Mouse (Mus musculus) megakaryocyte-erythroid progenitor cell, adult 5 weeks (primary cell): Measurements from ENCODE around the gene Sox18. TPM values are rescaled to one million over a fixed set of nuclear protein-coding genes. Genes with fewer than 3 reads are reported as not detected.

ENCODE experiments used
- polyA plus RNA-seq: library from polyadenylated mRNA; stranded (reverse); fragments of >175 nt; gene quantifications from 2 replicates; pipeline ENCODE4 v1.2.3, GENCODE M21; 2012

Gene Sox18
- polyA plus RNA-seq = 0.35 and 0.37 TPM in 2 replicates

GRCm38 (mm10) chr2:181671326-181671725 is at the start of gene Sox18:
Gene Sox18 (minus strand): TSS chr2:181671640.

GRCm38 (mm10) chr2:181714903-181715326 is 43.5 kb upstream of the Sox18 start, which contains the start of gene Oprl1:
Gene Oprl1 (plus strand): TSS chr2:181715016.

GRCm38 (mm10) chr2:181698241-181698640 is 26.8 kb upstream of the Sox18 start, which contains the start of gene Lkaaear1:
Gene Lkaaear1 (minus strand): TSS chr2:181698442.

GRCm38 (mm10) chr2:181693339-181694280 is 22.2 kb upstream of the Sox18 start, which contains the start of gene Rgs19:
Gene Rgs19 (minus strand): TSS chr2:181693977.

GRCm38 (mm10) chr2:181679951-181680715 is 8.7 kb upstream of the Sox18 start, which contains the start of gene Tcea2:
Gene Tcea2 (plus strand): TSS chr2:181680310.

GRCm38 (mm10) chr2:181656734-181657133 is 14.7 kb downstream of the Sox18 start, which contains the start of gene Gm29797:
Gene Gm29797 (plus strand): TSS chr2:181657034.

Other genes starting within 250 kb of the Sox18 start
- gene Zbtb46, start 212.2 kb downstream of the Sox18 start, polyA plus RNA-seq = 1.3 and 2.0 TPM in 2 replicates
- gene Abhd16b, start 178.4 kb downstream of the Sox18 start, polyA plus RNA-seq = 0.03 and 0.05 TPM in 2 replicates
- 51.1 and 51.3 TPM in 2 replicates for gene Tpd52l2, start 174.5 kb downstream of the Sox18 start, polyA plus RNA-seq
- gene Dnajc5, start 151.2 kb downstream of the Sox18 start, polyA plus RNA-seq = 27.2 and 29.7 TPM in 2 replicates
- 68.5 and 70.4 TPM in 2 replicates for gene Uckl1, start 86.7 kb downstream of the Sox18 start, polyA plus RNA-seq
- gene Prpf6, start 79.8 kb downstream of the Sox18 start, polyA plus RNA-seq = 14.2 and 19.5 TPM in 2 replicates
- gene Zfp512b, start 78.8 kb downstream of the Sox18 start, polyA plus RNA-seq = 83.7 and 124 TPM in 2 replicates
- 6.1 and 6.3 TPM in 2 replicates for gene Samd10, start 72.4 kb downstream of the Sox18 start, polyA plus RNA-seq
- gene Gm29797, start 14.6 kb downstream of the Sox18 start, polyA plus RNA-seq = 0.12 TPM in 1 of 2 replicates, not detected in the other
- 9.2 and 9.4 TPM in 2 replicates for gene Tcea2, start 8.7 kb upstream of the Sox18 start, polyA plus RNA-seq
- 163 and 195 TPM in 2 replicates for gene Rgs19, start 22.3 kb upstream of the Sox18 start, polyA plus RNA-seq
- gene Lkaaear1, start 26.8 kb upstream of the Sox18 start, polyA plus RNA-seq = not detected in 2 replicates
- not detected in 2 replicates for gene Oprl1, start 43.4 kb upstream of the Sox18 start, polyA plus RNA-seq
- 0.01 and 0.04 TPM in 2 replicates for gene Myt1, start 91.7 kb upstream of the Sox18 start, polyA plus RNA-seq
- 9.0 and 10.7 TPM in 2 replicates for gene Pcmtd2, start 166.2 kb upstream of the Sox18 start, polyA plus RNA-seq
- 1.1 and 3.5 TPM in 2 replicates for gene Polr3k, start 192.7 kb upstream of the Sox18 start, polyA plus RNA-seq